Mouse (Mus musculus): ENCODE measurements around the gene Acta2.

Gene Acta2

GRCm38 (mm10) chr19:34192008-34192963, 63.1 kb downstream of the Acta2 start, which contains the start of gene Stambpl1:
TSS of gene Stambpl1 (plus strand) at chr19:34192229.
- in situ Hi-C loops (cut with MboI, MseI): no loop called here

DNA sequence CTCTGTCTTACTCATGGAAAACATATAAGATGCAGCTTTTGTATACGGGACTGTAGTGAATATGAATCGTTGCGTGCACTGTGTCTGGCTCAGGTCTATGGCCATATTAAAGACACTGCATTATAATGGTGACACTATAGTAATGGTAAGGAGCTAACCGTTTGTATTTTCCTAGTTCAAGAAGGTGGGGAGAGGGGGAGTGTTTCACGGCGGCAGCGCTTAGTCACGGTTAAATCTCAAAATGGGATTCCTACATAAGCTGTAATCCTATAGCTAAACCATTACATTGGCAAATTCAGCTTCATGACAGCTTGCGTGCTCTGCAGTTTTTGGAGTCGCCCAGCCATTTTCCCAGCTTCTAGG, 63.8 kb downstream of the Acta2 start:
- in situ Hi-C loops (cut with MboI, MseI): no loop called here

Data from T-helper 1 cell (primary cell).